Comparison of ENCODE assay signal across 9 mouse cellular contexts in the genomic region with DNA sequence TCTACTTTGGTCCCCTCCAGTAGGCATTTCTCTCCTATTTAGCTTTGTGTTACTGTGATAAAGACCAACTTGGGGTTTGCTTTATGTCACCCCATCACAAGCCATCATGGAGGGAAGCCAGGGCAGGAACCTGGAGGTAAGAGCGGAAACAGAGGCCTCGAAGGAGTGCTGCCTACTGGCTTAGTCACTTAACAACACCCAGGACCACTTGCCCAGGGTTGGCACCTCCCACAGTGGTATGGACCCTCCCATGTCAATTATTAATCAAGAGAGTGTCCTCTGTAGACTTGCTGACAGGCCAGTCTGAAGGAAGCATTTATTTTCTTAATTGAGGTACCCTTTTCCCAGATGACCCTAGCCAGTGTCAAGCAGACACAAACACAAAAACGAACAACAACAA. TPM values are rescaled to one million over a fixed set of nuclear protein-coding genes. Genes with fewer than 3 reads are reported as not detected.
DNase-seq lines count a peak whose midpoint lies in the region; ATAC-seq lines count a peak whose summit lies in the region.
"Had no signal": no experiment of that assay in that cellular context is flagged by ENCODE, and none has a peak within 500 bp of the region (broad histone marks: within the 10 kb centered on the region; RNA-seq: fewer than 3 reads in every experiment).

No protein-coding gene starts in this region.

- DNase-seq in heart, embryonic 10.5 days (ENCODE audit: low spot score), result no peak
- no peak for DNase-seq in heart, postnatal 14 days
- peak; percentile 91 for DNase-seq in kidney, adult 9 months
- DNase-seq in gastrocnemius, adult 8-10 months (ENCODE audit: low spot score in 2 of 2), result no peak
- DNase-seq in urinary bladder, postnatal 4 days (ENCODE audit: low spot score in 2 of 2), result no peak
- DNase-seq in lung, adult 18-20 months, result no peak

- H3K4me2 ChIP-seq in embryonic facial prominence, embryonic 15.5 days (replicated peaks), result peak overlapping the region; percentile 63
- H3K4me2 ChIP-seq in midbrain, embryonic 15.5 days, result peak overlapping the region; percentile 74

- no peaks in the 10 kb centered on the region; the same call in 1 of the 2 replicates for H3K27me3 ChIP-seq in heart, embryonic 10.5 days (ENCODE audit: insufficient read depth, poor library complexity, severe bottlenecking)
- no peaks in the 10 kb centered on the region; the same call in 1 of the 2 replicates for H3K27me3 ChIP-seq in embryonic facial prominence, embryonic 15.5 days
- H3K27me3 ChIP-seq in midbrain, embryonic 15.5 days (replicated peaks), result peaks cover 5% of the 10 kb centered on the region

- intact Hi-C loops in heart, postnatal 14 days (cut with DNase I), result loop anchor here (5.0 kb wide), 1 partner anchor 36 kb away; the partner anchor contains the start of gene Mien1

- no peaks in the 10 kb centered on the region for H3K9me3 ChIP-seq in heart, embryonic 10.5 days
- no peaks in the 10 kb centered on the region for H3K9me3 ChIP-seq in embryonic facial prominence, embryonic 15.5 days (replicated peaks)
- no peaks in the 10 kb centered on the region for H3K9me3 ChIP-seq in midbrain, embryonic 15.5 days

- no peak for ATAC-seq in embryonic facial prominence, embryonic 15.5 days (ENCODE audit: insufficient number of reproducible peaks, low FRiP score, low TSS enrichment, low read depth)
- ATAC-seq in midbrain, embryonic 15.5 days (replicated peaks), result 0 out of 2 replicates have a peak, but pooled peaks have one; percentile 1

- peak overlapping the region; percentile 83 for H3K4me3 ChIP-seq in heart, embryonic 10.5 days
- H3K4me3 ChIP-seq in embryonic facial prominence, embryonic 15.5 days (replicated peaks), result peak overlapping the region; percentile 70
- H3K4me3 ChIP-seq in midbrain, embryonic 15.5 days, result peak overlapping the region; percentile 59

- peaks cover 32% of the 10 kb centered on the region for H3K4me1 ChIP-seq in heart, embryonic 10.5 days
- peaks cover 13% of the 10 kb centered on the region for H3K4me1 ChIP-seq in embryonic facial prominence, embryonic 15.5 days
- H3K4me1 ChIP-seq in midbrain, embryonic 15.5 days, result peaks cover 7% of the 10 kb centered on the region

- H3K36me3 ChIP-seq in heart, embryonic 10.5 days, result peaks cover 11% of the 10 kb centered on the region
- H3K36me3 ChIP-seq in embryonic facial prominence, embryonic 15.5 days, result no peaks in the 10 kb centered on the region
- no peaks in the 10 kb centered on the region for H3K36me3 ChIP-seq in midbrain, embryonic 15.5 days (replicated peaks)

- 62% methylated on average over 3 of the region's 3 CpGs for WGBS in heart, embryonic 10.5 days
- WGBS in embryonic facial prominence, embryonic 15.5 days, result 52% methylated on average over 3 of the region's 3 CpGs
- WGBS in midbrain, embryonic 15.5 days, result 65% methylated on average over 3 of the region's 3 CpGs

- H3K27ac ChIP-seq in heart, embryonic 10.5 days, result peak overlapping the region; percentile 98
- H3K27ac ChIP-seq in embryonic facial prominence, embryonic 15.5 days (replicated peaks), result 0 out of 2 replicates have a peak overlapping the region, but pooled peaks have one; percentile 96
- H3K27ac ChIP-seq in midbrain, embryonic 15.5 days, result peak overlapping the region; percentile 96

- H3K9ac ChIP-seq in embryonic facial prominence, embryonic 15.5 days, result peak overlapping the region; percentile 60; the same call in 1 of the 2 replicates
- H3K9ac ChIP-seq in midbrain, embryonic 15.5 days, result peak overlapping the region; percentile 69

RNA-seq across cellular contexts. Expression of gene Pgap3, which starts 0.5 kb away (rescaled TPM):
- 15.3 and 21.3 TPM in 2 replicates for polyA plus RNA-seq in heart, embryonic 10.5 days (2016; fragmentation: Nextera tagmentation; extraction: Ambion mirVana)
- 10 to 100 TPM; 11.7 to 11.9 TPM for total RNA-seq in heart, postnatal 14 days (2021)
- polyA plus RNA-seq in embryonic facial prominence, embryonic 15.5 days (2015; fragmentation: Nextera tagmentation; extraction: Ambion mirVana), result 13.7 and 16.8 TPM in 2 replicates
- 9.6 and 9.9 TPM in 2 replicates for polyA plus RNA-seq in midbrain, embryonic 15.5 days (2015; fragmentation: Nextera tagmentation; extraction: Ambion mirVana)
- total RNA-seq in gastrocnemius, adult 8-10 months (2022), result 1 to 10 TPM; 1.8 to 2.5 (median 2.2) TPM

RNA-seq across cellular contexts. Expression of gene Erbb2, which starts 11.5 kb away (rescaled TPM):
- 47.4 and 70.6 TPM in 2 replicates for polyA plus RNA-seq in heart, embryonic 10.5 days (2016; fragmentation: Nextera tagmentation; extraction: Ambion mirVana)
- 10 to 100 TPM; 11.3 TPM for total RNA-seq in heart, postnatal 14 days (2021)
- 60.7 and 64.0 TPM in 2 replicates for polyA plus RNA-seq in embryonic facial prominence, embryonic 15.5 days (2015; fragmentation: Nextera tagmentation; extraction: Ambion mirVana)
- polyA plus RNA-seq in midbrain, embryonic 15.5 days (2015; fragmentation: Nextera tagmentation; extraction: Ambion mirVana), result 6.8 and 7.7 TPM in 2 replicates
- 1 to 10 TPM; 1.3 to 1.5 (median 1.4) TPM for total RNA-seq in gastrocnemius, adult 8-10 months (2022)

RNA-seq across cellular contexts. Expression of gene Pnmt, which starts 14.6 kb away (rescaled TPM):
- polyA plus RNA-seq in heart, embryonic 10.5 days (2016; fragmentation: Nextera tagmentation; extraction: Ambion mirVana), result 5.0 and 5.1 TPM in 2 replicates
- under 1 TPM; 0.41 to 0.61 TPM for total RNA-seq in heart, postnatal 14 days (2021)
- 0.56 and 0.66 TPM in 2 replicates for polyA plus RNA-seq in embryonic facial prominence, embryonic 15.5 days (2015; fragmentation: Nextera tagmentation; extraction: Ambion mirVana)
- polyA plus RNA-seq in midbrain, embryonic 15.5 days (2015; fragmentation: Nextera tagmentation; extraction: Ambion mirVana), result 1.2 and 1.3 TPM in 2 replicates
- 1 to 10 TPM; 2.7 to 6.6 (median 3.8) TPM for total RNA-seq in gastrocnemius, adult 8-10 months (2022)
- total RNA-seq: layer of hippocampus, postnatal 25 days had no signal

RNA-seq across cellular contexts. Expression of gene Tcap, which starts 17.2 kb away (rescaled TPM):
- 86.0 and 159 TPM in 2 replicates for polyA plus RNA-seq in heart, embryonic 10.5 days (2016; fragmentation: Nextera tagmentation; extraction: Ambion mirVana)
- 100 to 1,000 TPM; 841 to 967 TPM for total RNA-seq in heart, postnatal 14 days (2021)
- 8.4 and 12.2 TPM in 2 replicates for polyA plus RNA-seq in embryonic facial prominence, embryonic 15.5 days (2015; fragmentation: Nextera tagmentation; extraction: Ambion mirVana)
- polyA plus RNA-seq in midbrain, embryonic 15.5 days (2015; fragmentation: Nextera tagmentation; extraction: Ambion mirVana), result 0.43 TPM in 1 of 2 replicates, not detected in the other
- total RNA-seq in gastrocnemius, adult 8-10 months (2022), result 1,000 to 10,000 TPM; 3,817 to 5,138 (median 4,616) TPM

RNA-seq across cellular contexts. Expression of gene Mien1, which starts 38.0 kb away (rescaled TPM):
- 98.9 and 103 TPM in 2 replicates for polyA plus RNA-seq in heart, embryonic 10.5 days (2016; fragmentation: Nextera tagmentation; extraction: Ambion mirVana)
- total RNA-seq in heart, postnatal 14 days (2021), result 10 to 100 TPM; 44.6 to 52.6 TPM
- polyA plus RNA-seq in embryonic facial prominence, embryonic 15.5 days (2015; fragmentation: Nextera tagmentation; extraction: Ambion mirVana), result 109 and 111 TPM in 2 replicates
- 233 and 238 TPM in 2 replicates for polyA plus RNA-seq in midbrain, embryonic 15.5 days (2015; fragmentation: Nextera tagmentation; extraction: Ambion mirVana)
- 10 to 100 TPM; 34.5 to 41.7 (median 37.7) TPM for total RNA-seq in gastrocnemius, adult 8-10 months (2022)
